ENCODE assay signal across 7 mouse cellular contexts in genomic region chr15:27630601-27631383, GRCm38 (mm10). TPM values are rescaled to one million over a fixed set of nuclear protein-coding genes. Genes with fewer than 3 reads are reported as not detected.
DNase-seq lines count a peak whose midpoint lies in the region; ATAC-seq lines count a peak whose summit lies in the region.

Gene Otulin (minus strand): TSS chr15:27630693.

- ATAC-seq in embryonic facial prominence, embryonic 12.5 days (ENCODE audit: insufficient number of reproducible peaks, insufficient read depth, low FRiP score, low TSS enrichment) = peak; percentile 99
- ATAC-seq in limb, embryonic 11.5 days (ENCODE audit: insufficient number of reproducible peaks, low FRiP score, low TSS enrichment, low read depth) = peak; percentile 96
- ATAC-seq in midbrain, embryonic 14.5 days (ENCODE audit: low FRiP score, low TSS enrichment) = peak; percentile 99

- WGBS in embryonic facial prominence, embryonic 12.5 days = 6% methylated on average over 56 of the region's 56 CpGs
- WGBS in limb, embryonic 11.5 days = 5% methylated on average over 56 of the region's 56 CpGs
- 6% methylated on average over 56 of the region's 56 CpGs for WGBS in midbrain, embryonic 14.5 days

- H3K36me3 ChIP-seq in embryonic facial prominence, embryonic 12.5 days = peaks cover 12% of the 10 kb centered on the region; the same call in 1 of the 2 replicates
- no peaks in the 10 kb centered on the region for H3K36me3 ChIP-seq in limb, embryonic 11.5 days (ENCODE audit: control insufficient read depth, insufficient read depth, low read length)
- peaks cover 4% of the 10 kb centered on the region; the same call in 1 of the 2 replicates for H3K36me3 ChIP-seq in midbrain, embryonic 14.5 days (ENCODE audit: control insufficient read depth, insufficient read depth, low read length)

- H3K4me2 ChIP-seq in embryonic facial prominence, embryonic 12.5 days (replicated peaks) = peak within 1 kb of the TSS; percentile 71
- H3K4me2 ChIP-seq in limb, embryonic 11.5 days (ENCODE audit: low read depth, severe bottlenecking) = peak within 1 kb of the TSS; percentile 81
- peak within 1 kb of the TSS; percentile 59 for H3K4me2 ChIP-seq in midbrain, embryonic 14.5 days (ENCODE audit: low read length)

- H3K4me3 ChIP-seq in embryonic facial prominence, embryonic 12.5 days = peak within 1 kb of the TSS; percentile 80
- peak within 1 kb of the TSS; percentile 71 for H3K4me3 ChIP-seq in limb, embryonic 11.5 days (ENCODE audit: low read depth, low read length)
- H3K4me3 ChIP-seq in midbrain, embryonic 14.5 days (replicated peaks; ENCODE audit: low read depth, low read length) = peak within 1 kb of the TSS; percentile 67

- peaks cover 16% of the 10 kb centered on the region for H3K4me1 ChIP-seq in embryonic facial prominence, embryonic 12.5 days
- peaks cover 6% of the 10 kb centered on the region for H3K4me1 ChIP-seq in limb, embryonic 11.5 days (ENCODE audit: control insufficient read depth, insufficient read depth, low read length)
- peaks cover 11% of the 10 kb centered on the region for H3K4me1 ChIP-seq in midbrain, embryonic 14.5 days (ENCODE audit: control insufficient read depth, insufficient read depth, low read length)

- H3K27ac ChIP-seq in embryonic facial prominence, embryonic 12.5 days = peak within 1 kb of the TSS; percentile 65
- H3K27ac ChIP-seq in limb, embryonic 11.5 days (replicated peaks; ENCODE audit: low read depth, low read length) = 0 out of 2 replicates have a peak within 1 kb of the TSS, but pooled peaks have one; percentile 62
- H3K27ac ChIP-seq in midbrain, embryonic 14.5 days (replicated peaks; ENCODE audit: low read depth, low read length) = peak within 1 kb of the TSS; percentile 43; the same call in 1 of the 2 replicates

- H3K27me3 ChIP-seq in embryonic facial prominence, embryonic 12.5 days = no peaks in the 10 kb centered on the region
- H3K27me3 ChIP-seq in limb, embryonic 11.5 days (ENCODE audit: control insufficient read depth, insufficient read depth, low read length) = no peaks in the 10 kb centered on the region
- no peaks in the 10 kb centered on the region for H3K27me3 ChIP-seq in midbrain, embryonic 14.5 days (ENCODE audit: control insufficient read depth, insufficient read depth, low read length)

- DNase-seq in adrenal gland, postnatal 25 days = peak; percentile 100
- peak; percentile 100 for DNase-seq in heart, adult 11 months
- peak; percentile 99 for DNase-seq in kidney, adult 18-20 months
- DNase-seq in limb, embryonic 11.5 days (ENCODE audit: low spot score) = peak; percentile 99
- DNase-seq in midbrain, embryonic 14.5 days = peak; percentile 99
- DNase-seq in spleen, adult 18-20 months = peak; percentile 97 to 100

- no peaks in the 10 kb centered on the region for H3K9me3 ChIP-seq in embryonic facial prominence, embryonic 12.5 days
- H3K9me3 ChIP-seq in limb, embryonic 11.5 days (ENCODE audit: control insufficient read depth, low read length) = no peaks in the 10 kb centered on the region
- no peaks in the 10 kb centered on the region for H3K9me3 ChIP-seq in midbrain, embryonic 14.5 days (ENCODE audit: control insufficient read depth, low read length)

- H3K9ac ChIP-seq in embryonic facial prominence, embryonic 12.5 days = peak within 1 kb of the TSS; percentile 79
- peak within 1 kb of the TSS; percentile 76 for H3K9ac ChIP-seq in limb, embryonic 11.5 days (ENCODE audit: low read length)
- H3K9ac ChIP-seq in midbrain, embryonic 14.5 days (replicated peaks; ENCODE audit: low read length) = peak within 1 kb of the TSS; percentile 60

RNA-seq across cellular contexts. Expression of gene Otulin, which starts in this region (rescaled TPM):
- 36.3 and 42.4 TPM in 2 replicates for total RNA-seq in adrenal gland, postnatal 25 days (2021)
- 35.4 and 35.6 TPM in 2 replicates for polyA plus RNA-seq in embryonic facial prominence, embryonic 12.5 days (2016; fragmentation: Nextera tagmentation; extraction: Ambion mirVana)
- polyA plus RNA-seq in limb, embryonic 11.5 days (2014; fragmentation: Nextera tagmentation; extraction: Ambion mirVana) = 37.8 and 38.0 TPM in 2 replicates
- polyA plus RNA-seq in midbrain, embryonic 14.5 days (2014; fragmentation: Nextera tagmentation; extraction: Ambion mirVana) = 29.7 and 30.1 TPM in 2 replicates

Comparison
In these comparisons a context has a peak if more than half of its experiments do, and no peak if none do; other contexts are left out.
1. Peak in every context shown above with its lines: DNase-seq, ATAC-seq, H3K4me3 ChIP-seq and H3K27ac ChIP-seq.